ENCODE assay signal across 25 mouse cellular contexts in the genomic region with DNA sequence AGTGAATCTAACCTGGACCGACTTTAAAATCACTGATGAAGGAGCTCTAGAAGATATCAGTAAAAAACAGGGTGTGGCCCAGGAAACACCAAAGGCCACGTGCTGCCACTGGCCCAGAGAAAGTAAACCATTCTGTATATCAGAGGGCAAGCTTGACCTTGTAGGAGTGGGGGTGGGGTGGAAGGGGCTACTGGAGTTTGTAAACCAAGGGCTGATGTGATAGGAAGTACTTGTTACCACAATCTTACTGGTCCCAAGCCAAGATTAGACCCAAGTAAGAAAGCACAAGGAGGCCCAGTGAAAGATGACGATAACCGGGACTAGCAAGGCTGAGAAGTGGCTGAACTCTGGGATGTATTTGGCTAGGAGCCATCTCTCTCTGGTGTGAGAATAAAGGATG.
DNase-seq lines count a peak whose midpoint lies in the region; ATAC-seq and TF ChIP-seq lines count a peak whose summit lies in the region.
"Had no signal": no experiment of that assay in that cellular context is flagged by ENCODE, and none has a peak within 500 bp of the region (broad histone marks: within the 10 kb centered on the region; RNA-seq: fewer than 3 reads in every experiment).

No protein-coding gene starts in this region.

- no peak overlapping the region for H3K4me2 ChIP-seq in heart, embryonic 11.5 days
- H3K4me2 ChIP-seq: embryonic facial prominence, embryonic 13.5 days; embryonic facial prominence, embryonic 15.5 days; forebrain, embryonic 12.5 days had no signal

- no peaks in the 10 kb centered on the region; the same call in 1 of the 2 replicates for H3K27me3 ChIP-seq in heart, embryonic 10.5 days (ENCODE audit: insufficient read depth, poor library complexity, severe bottlenecking)
- no peaks in the 10 kb centered on the region for H3K27me3 ChIP-seq in heart, embryonic 11.5 days (ENCODE audit: control insufficient read depth, insufficient read depth, low read length)
- no peaks in the 10 kb centered on the region for H3K27me3 ChIP-seq in testis, adult 2 months (ENCODE audit: control insufficient read depth, insufficient read depth, low read length)
- H3K27me3 ChIP-seq in MEL (ENCODE audit: control insufficient read depth in 1 of 2, insufficient read depth in 2 of 2, low read length in 2 of 2), result no peaks in the 10 kb centered on the region; a peak in 1 of 4 replicates
- H3K27me3 ChIP-seq: embryonic facial prominence, embryonic 13.5 days; embryonic facial prominence, embryonic 15.5 days had no signal

- H3K9ac ChIP-seq in heart, embryonic 11.5 days (ENCODE audit: low read depth, low read length), result no peak overlapping the region
- H3K9ac ChIP-seq in MEL (ENCODE audit: control insufficient read depth, low read depth, low read length, poor library complexity, severe bottlenecking), result no peak overlapping the region
- H3K9ac ChIP-seq: embryonic facial prominence, embryonic 13.5 days; embryonic facial prominence, embryonic 15.5 days; forebrain, embryonic 12.5 days had no signal

- no peak overlapping the region for H3K4me3 ChIP-seq in heart, embryonic 10.5 days
- H3K4me3 ChIP-seq in heart, embryonic 11.5 days (ENCODE audit: low read depth, low read length), result no peak overlapping the region
- peak overlapping the region; percentile 70 for H3K4me3 ChIP-seq in testis, adult 2 months (ENCODE audit: control insufficient read depth, low read depth, low read length)
- no peak overlapping the region; a peak in 1 of 4 replicates for H3K4me3 ChIP-seq in MEL (ENCODE audit: control insufficient read depth in 1 of 2, insufficient read depth in 1 of 2, low read depth in 2 of 2, low read length in 2 of 2)
- H3K4me3 ChIP-seq: embryonic facial prominence, embryonic 13.5 days; embryonic facial prominence, embryonic 15.5 days; erythroblast, embryonic 14.5 days; forebrain, embryonic 10.5 days; forebrain, embryonic 12.5 days had no signal

- no peak for DNase-seq in heart, embryonic 10.5 days (ENCODE audit: low spot score)
- peak; percentile 11 for DNase-seq in ovary, postnatal 36 days (ENCODE audit: low spot score)
- no peak for DNase-seq in ovary, postnatal 14 days (ENCODE audit: low spot score)
- no peak for DNase-seq in testis, postnatal 14 days (ENCODE audit: low spot score)
- peak; percentile 42 for DNase-seq in MEL (ENCODE audit: low read depth, low spot score)
- DNase-seq in thymus, postnatal 4 days, result no peak
- DNase-seq: adrenal gland, adult 2 months; adrenal gland, postnatal 10 days; adrenal gland, postnatal 25 days; cerebellum, adult 11 months; cerebellum, adult 18-20 months; cerebellum, adult 8-10 months; cerebellum, adult 9-11 months; cerebellum, postnatal 14 days; cerebellum, postnatal 36 days; embryo, embryonic 11 days had no signal

- TF ChIP-seq RAD21 in MEL (IDR thresholded peaks at IDR 0.05; ENCODE audit: low read depth, low read length), result no peak

- no peak for TF ChIP-seq CTCF in testis, adult 2 months (IDR thresholded peaks at IDR 0.05; ENCODE audit: control insufficient read depth, insufficient read depth, insufficient replicate concordance, low read depth, low read length)
- no peak for TF ChIP-seq CTCF in MEL (IDR thresholded peaks at IDR 0.05 in 2 of 3, conservative IDR thresholded peaks at IDR 0.05 in 1 of 3; ENCODE audit: control insufficient read depth in 1 of 3, insufficient read depth in 1 of 3, low read depth in 2 of 3, low read length in 3 of 3, poor library complexity in 1 of 3, severe bottlenecking in 1 of 3)

- no peaks in the 10 kb centered on the region for H3K79me2 ChIP-seq in MEL (ENCODE audit: control insufficient read depth, insufficient read depth, low read length, poor library complexity)

- no peak for ATAC-seq in heart, embryonic 11.5 days (replicated peaks; ENCODE audit: insufficient number of reproducible peaks, low FRiP score, low TSS enrichment)
- ATAC-seq: forebrain, embryonic 14.5 days; forebrain, embryonic 16.5 days had no signal

- no peak for TF ChIP-seq POLR2A in testis, adult 2 months (IDR thresholded peaks at IDR 0.05; ENCODE audit: control insufficient read depth, low read depth, low read length)
- no peak for TF ChIP-seq POLR2A in MEL (IDR thresholded peaks at IDR 0.05; ENCODE audit: control insufficient read depth in 1 of 2, insufficient read depth in 1 of 2, low read depth in 1 of 2, low read length in 2 of 2, poor library complexity in 1 of 2)

- peak in 1 of 2 experiments; percentile 42; a peak in 1 of 4 replicates for TF ChIP-seq EP300 in MEL (IDR thresholded peaks at IDR 0.05; ENCODE audit: low read depth in 1 of 2, low read length in 2 of 2)

- H3K27ac ChIP-seq in heart, embryonic 10.5 days, result peak overlapping the region; percentile 22; the same call in 1 of the 2 replicates
- H3K27ac ChIP-seq in heart, embryonic 11.5 days (ENCODE audit: low read depth, low read length), result no peak overlapping the region
- H3K27ac ChIP-seq in testis, adult 2 months (ENCODE audit: control insufficient read depth, insufficient read depth, low read depth, low read length), result no peak overlapping the region
- no peak overlapping the region for H3K27ac ChIP-seq in MEL (ENCODE audit: control insufficient read depth, low read depth, low read length)
- H3K27ac ChIP-seq: embryonic facial prominence, embryonic 13.5 days; embryonic facial prominence, embryonic 15.5 days; forebrain, embryonic 10.5 days; forebrain, embryonic 12.5 days had no signal

- H3K9me3 ChIP-seq in heart, embryonic 10.5 days, result no peaks in the 10 kb centered on the region
- no peaks in the 10 kb centered on the region; the same call in 1 of the 2 replicates for H3K9me3 ChIP-seq in heart, embryonic 11.5 days (replicated peaks; ENCODE audit: control insufficient read depth, low read length)
- H3K9me3 ChIP-seq in MEL (replicated peaks; ENCODE audit: insufficient read depth, low read length), result no peaks in the 10 kb centered on the region
- H3K9me3 ChIP-seq: embryonic facial prominence, embryonic 13.5 days; embryonic facial prominence, embryonic 15.5 days; forebrain, embryonic 10.5 days; forebrain, embryonic 12.5 days had no signal

- WGBS in heart, embryonic 10.5 days, result 31% methylated on average over 4 of the region's 4 CpGs
- 31% methylated on average over 4 of the region's 4 CpGs for WGBS in heart, embryonic 11.5 days (ENCODE audit: insufficient replicate concordance)

- H3K4me1 ChIP-seq in heart, embryonic 10.5 days, result peaks cover 13% of the 10 kb centered on the region
- peaks cover 4% of the 10 kb centered on the region; the same call in 1 of the 2 replicates for H3K4me1 ChIP-seq in heart, embryonic 11.5 days (ENCODE audit: control insufficient read depth, insufficient read depth, low read length)
- 0 out of 2 replicates have a peak, but pooled peaks cover under 1% of the 10 kb centered on the region for H3K4me1 ChIP-seq in testis, adult 2 months (ENCODE audit: control insufficient read depth, insufficient read depth, low read length)
- peaks cover 2 to 10% of the 10 kb centered on the region in 2 experiments; a peak in 3 of 4 replicates for H3K4me1 ChIP-seq in MEL (ENCODE audit: control insufficient read depth in 1 of 2, insufficient read depth in 2 of 2, low read length in 2 of 2)
- H3K4me1 ChIP-seq: embryonic facial prominence, embryonic 13.5 days; embryonic facial prominence, embryonic 15.5 days; forebrain, embryonic 10.5 days; forebrain, embryonic 12.5 days had no signal

- no peaks in the 10 kb centered on the region for H3K36me3 ChIP-seq in heart, embryonic 10.5 days
- no peaks in the 10 kb centered on the region for H3K36me3 ChIP-seq in heart, embryonic 11.5 days (ENCODE audit: control insufficient read depth, insufficient read depth, low read length)
- no peaks in the 10 kb centered on the region for H3K36me3 ChIP-seq in testis, adult 2 months (ENCODE audit: control insufficient read depth, insufficient read depth, low read length)
- peaks cover 0 to 7% of the 10 kb centered on the region in 2 experiments; a peak in 2 of 4 replicates for H3K36me3 ChIP-seq in MEL (ENCODE audit: control insufficient read depth in 1 of 2, insufficient read depth in 2 of 2, low read length in 2 of 2)
- H3K36me3 ChIP-seq: embryonic facial prominence, embryonic 13.5 days; embryonic facial prominence, embryonic 15.5 days; forebrain, embryonic 10.5 days; forebrain, embryonic 12.5 days had no signal

TF ChIP-seq in MEL, 35 proteins besides CTCF, POLR2A, EP300 and RAD21:
- TF ChIP-seq SIN3A (IDR thresholded peaks at IDR 0.05; ENCODE audit: low read length) (no peak), ZNF384 (IDR thresholded peaks at IDR 0.05; ENCODE audit: low read depth, low read length) (peak; percentile 33; the same call in 1 of the 2 replicates), USF1 (IDR thresholded peaks at IDR 0.05; ENCODE audit: low read depth, low read length) (peak; percentile 64; the same call in 1 of the 2 replicates), GABPA (IDR thresholded peaks at IDR 0.05; ENCODE audit: low read depth, low read length) (no peak), MAX (IDR thresholded peaks at IDR 0.05; ENCODE audit: low read length) (peak; percentile 31; the same call in 1 of the 2 replicates), TBP (IDR thresholded peaks at IDR 0.05; ENCODE audit: low read depth, low read length) (no peak), MYC (IDR thresholded peaks at IDR 0.05; ENCODE audit: low read depth, low read length) (0 out of 2 replicates have a peak, but pooled peaks have one; percentile 34), POLR2AphosphoS2 (IDR thresholded peaks at IDR 0.05; ENCODE audit: low read length) (no peak), NELFE (IDR thresholded peaks at IDR 0.05; ENCODE audit: low read depth, low read length) (no peak), CHD2 (IDR thresholded peaks at IDR 0.05; ENCODE audit: low read length) (no peak), KAT2A (conservative IDR thresholded peaks at IDR 0.05; ENCODE audit: low read depth, low read length) (no peak), HCFC1 (IDR thresholded peaks at IDR 0.05; ENCODE audit: low read depth, low read length) (no peak), TCF12 (IDR thresholded peaks at IDR 0.05; ENCODE audit: low read depth, low read length) (no peak), ZC3H11A (IDR thresholded peaks at IDR 0.05; ENCODE audit: low read depth, low read length) (no peak), JUND (IDR thresholded peaks at IDR 0.05; ENCODE audit: low read depth, low read length) (no peak), MEF2A (IDR thresholded peaks at IDR 0.05; ENCODE audit: extremely low read depth, insufficient replicate concordance, low read depth, low read length, poor library complexity, severe bottlenecking) (no peak), ELF1 (IDR thresholded peaks at IDR 0.05; ENCODE audit: low read depth, low read length) (no peak), RCOR1 (IDR thresholded peaks at IDR 0.05; ENCODE audit: low read depth, low read length) (peak; percentile 61), MAFK (IDR thresholded peaks at IDR 0.05; ENCODE audit: borderline replicate concordance, low read depth, low read length) (no peak)

Comparison
In these comparisons a context has a peak if more than half of its experiments do, and no peak if none do; other contexts are left out.
1. DNase-seq: peak in ovary, postnatal 36 days (single experiment) and MEL (single experiment); none in heart, embryonic 10.5 days (single experiment), ovary, postnatal 14 days (single experiment), testis, postnatal 14 days (single experiment) and thymus, postnatal 4 days (single experiment).